Mouse (Mus musculus) C2C12 (cell line): Measurements from ENCODE around the gene Tmem175. TPM values are rescaled to one million over a fixed set of nuclear protein-coding genes. Genes with fewer than 3 reads are reported as not detected.

Experiments used
- H3K27me3 ChIP-seq: one replicate; pipeline ENCODE4 v1.6.1; 2011; ENCODE audit not compliant: control insufficient read depth, insufficient read depth, insufficient read length
- H3K36me3 ChIP-seq: one replicate; pipeline ENCODE4 v1.6.1; 2011; ENCODE audit not compliant: control insufficient read depth, insufficient read depth
- H3K4me3 ChIP-seq: one replicate; pipeline ENCODE4 v1.5.1; 2011; ENCODE audit warnings: mild to moderate bottlenecking, control low read depth; ENCODE audit not compliant: poor library complexity, insufficient read depth, severe bottlenecking
- H3K79me2 ChIP-seq: one replicate; pipeline ENCODE4 v1.6.1; 2011; ENCODE audit not compliant: control insufficient read depth, insufficient read depth
- H3K79me3 ChIP-seq: one replicate; pipeline ENCODE4 v1.6.1; 2011; ENCODE audit warnings: low read depth, control low read depth
- H3ac ChIP-seq: one replicate; pipeline ENCODE3; 2011; ENCODE audit warnings: low read depth; ENCODE audit not compliant: control insufficient read depth, insufficient read length
- CEBPB ChIP-seq: IDR thresholded peaks from one replicate; pipeline ENCODE4 v1.6.1; 2011; ENCODE audit warnings: low read depth, mild to moderate bottlenecking, control low read depth, moderate library complexity
- CTCF ChIP-seq: IDR thresholded peaks from one replicate; pipeline ENCODE4 v1.5.1; 2011; ENCODE audit not compliant: control insufficient read depth, insufficient read depth, insufficient read length
- FOSL1 ChIP-seq: IDR thresholded peaks from one replicate; pipeline ENCODE4 v1.8.0; 2011; ENCODE audit warnings: mild to moderate bottlenecking, low read length; ENCODE audit not compliant: poor library complexity, insufficient read depth, severe bottlenecking
- MAX ChIP-seq: IDR thresholded peaks from one replicate; pipeline ENCODE4 v1.6.1; 2011; ENCODE audit warnings: mild to moderate bottlenecking, control low read depth
- MYOD1 ChIP-seq: IDR thresholded peaks from one replicate; pipeline ENCODE4 v1.6.1; 2011; ENCODE audit warnings: low read depth; ENCODE audit not compliant: control insufficient read depth, insufficient read length
- MYOG ChIP-seq: IDR thresholded peaks from one replicate; pipeline ENCODE4 v1.6.1; 2011; ENCODE audit not compliant: control insufficient read depth, insufficient read length; ENCODE audit errors: extremely low read depth
- USF1 ChIP-seq: IDR thresholded peaks from one replicate; pipeline ENCODE4 v1.6.1; 2011; ENCODE audit warnings: low read depth, mild to moderate bottlenecking, control low read depth, moderate library complexity
- polyA plus RNA-seq: library from polyadenylated mRNA; unstranded; fragments of >200 nt; fragmentation: generic; extraction: Trizol; gene quantifications from one replicate; pipeline ENCODE4 v1.2.1, GENCODE M21; 2012; ENCODE audit warnings: missing spikeins

The Tmem175 gene
- polyA plus RNA-seq, 1 experiment, result 9.1 TPM

- H3K79me2 ChIP-seq, result no peaks in the 10 kb centered on the region
- H3K4me3 ChIP-seq, result no peak overlapping the region
- TF ChIP-seq CEBPB, result no peak
- no peak for TF ChIP-seq USF1
- no peak overlapping the region for H3ac ChIP-seq
- H3K36me3 ChIP-seq, result no peaks in the 10 kb centered on the region
- no peaks in the 10 kb centered on the region for H3K79me3 ChIP-seq
- no peaks in the 10 kb centered on the region for H3K27me3 ChIP-seq
Measured at GRCm38 (mm10) chr5:108695861-108696260, 66.3 kb downstream of the Tmem175 start.

DNA sequence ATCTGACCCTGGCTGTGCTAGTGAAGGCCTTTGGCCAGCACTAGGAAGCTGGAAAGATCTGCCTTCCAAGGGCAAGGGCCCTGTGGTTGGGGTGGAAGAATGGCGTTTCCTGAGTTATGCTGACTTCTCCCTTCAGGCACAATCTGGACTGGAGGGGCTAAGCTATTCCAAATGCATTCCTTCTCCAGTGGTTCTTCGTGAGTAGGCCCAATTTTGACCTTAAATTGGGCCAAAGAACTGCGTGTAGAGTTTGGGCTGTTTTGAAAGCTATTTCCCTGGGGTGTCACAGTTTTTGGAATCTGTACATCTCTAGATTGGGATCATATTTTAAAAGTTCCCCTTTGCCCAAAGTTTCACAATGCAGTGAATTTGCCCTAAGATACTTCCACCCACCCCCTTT, 67.0 kb downstream of the Tmem175 start:
- H3ac ChIP-seq, result no peak overlapping the region
- H3K79me2 ChIP-seq, result no peaks in the 10 kb centered on the region
- no peaks in the 10 kb centered on the region for H3K79me3 ChIP-seq
- no peak overlapping the region for H3K4me3 ChIP-seq
- no peaks in the 10 kb centered on the region for H3K27me3 ChIP-seq
- no peaks in the 10 kb centered on the region for H3K36me3 ChIP-seq
- TF ChIP-seq CEBPB, result no peak
- TF ChIP-seq MYOG, result no peak
- no peak for TF ChIP-seq USF1
- TF ChIP-seq CTCF, result no peak
- TF ChIP-seq MAX, result no peak
- no peak for TF ChIP-seq MYOD1
- TF ChIP-seq FOSL1, result no peak

GRCm38 (mm10) chr5:108697341-108697753, 67.8 kb downstream of the Tmem175 start:
- Histone ChIP-seq H3K79me3 (no peaks in the 10 kb centered on the region), H3K36me3 (no peaks in the 10 kb centered on the region), H3K79me2 (no peaks in the 10 kb centered on the region), H3ac (no peak overlapping the region), H3K27me3 (no peaks in the 10 kb centered on the region), H3K4me3 (no peak overlapping the region)
- no peak for TF ChIP-seq MAX

Other genes with a start within 250 kb of the Tmem175 start
- gene Pde6b, start 241.4 kb upstream of the Tmem175 start, polyA plus RNA-seq, result 0.01 TPM
- gene Atp5k, start 195.3 kb upstream of the Tmem175 start, polyA plus RNA-seq, result 1,015 TPM
- 0.25 TPM for gene Mfsd7a, start 180.9 kb upstream of the Tmem175 start, polyA plus RNA-seq
- 14.4 TPM for gene Pcgf3, start 168.5 kb upstream of the Tmem175 start, polyA plus RNA-seq
- gene Cplx1, start 79.7 kb upstream of the Tmem175 start, polyA plus RNA-seq, result not detected
- gene Gak, start within 50 bp of the Tmem175 start, polyA plus RNA-seq, result 44.0 TPM
- 1.1 TPM for gene Idua, start 30.6 kb downstream of the Tmem175 start, polyA plus RNA-seq
- 4.7 TPM for gene Dgkq, start 39.9 kb downstream of the Tmem175 start, polyA plus RNA-seq
- gene Slc26a1, start 45.8 kb downstream of the Tmem175 start, polyA plus RNA-seq, result 0.11 TPM
- gene Fgfrl1, start 62.6 kb downstream of the Tmem175 start, polyA plus RNA-seq, result 30.9 TPM
- gene Rnf212, start 145.2 kb downstream of the Tmem175 start, polyA plus RNA-seq, result not detected
- gene Tmed11, start 165.6 kb downstream of the Tmem175 start, polyA plus RNA-seq, result not detected
- not detected for gene Vmn2r8, start 179.1 kb downstream of the Tmem175 start, polyA plus RNA-seq
- gene Vmn2r9, start 222.8 kb downstream of the Tmem175 start, polyA plus RNA-seq, result not detected